Mouse (Mus musculus): ENCODE measurements around the gene E130308A19Rik. TPM values are rescaled to one million over a fixed set of nuclear protein-coding genes. Genes with fewer than 3 reads are reported as not detected.
A peak's percentile ranks its signal among the peaks of the same experiment; 100 is the strongest.

Gene E130308A19Rik
- total and polyA plus RNA-seq, 3 experiments: 2.4 to 3.4 (median 3.1) TPM

DNA sequence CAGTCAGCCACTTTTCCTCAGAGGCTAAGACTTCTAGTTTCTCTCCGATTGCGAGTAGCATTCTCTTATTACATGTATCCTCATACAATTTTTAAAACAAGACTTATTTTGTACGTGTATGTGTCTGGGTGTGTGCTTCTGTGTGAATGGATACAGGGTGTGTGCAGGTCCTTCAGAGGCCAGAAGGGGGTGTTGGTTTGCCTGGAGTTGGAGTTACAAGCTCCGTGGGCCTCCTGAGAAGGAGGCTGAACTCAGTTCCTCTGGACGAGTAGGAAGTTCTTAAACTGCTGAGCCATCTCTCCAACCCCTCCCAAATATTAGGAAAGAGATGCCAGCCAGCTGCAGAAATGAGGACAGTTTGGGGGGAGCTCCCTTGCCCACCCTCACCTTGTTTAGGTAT, 182.4 kb downstream of the E130308A19Rik start:
- peaks cover 0 to 27% of the 10 kb centered on the region in 2 experiments for H3K36me3 ChIP-seq (replicated peaks in 1 of 2; ENCODE audit: control insufficient read depth in 1 of 2, insufficient read depth in 1 of 2, low read length in 1 of 2)
- H3K27ac ChIP-seq (ENCODE audit: insufficient read depth, low read depth): no peak overlapping the region
- H3K4me3 ChIP-seq (replicated peaks in 1 of 3; ENCODE audit: low read depth in 2 of 3, low read length in 2 of 3, poor library complexity in 1 of 3): no peak overlapping the region
- H3K27me3 ChIP-seq (replicated peaks): no peaks in the 10 kb centered on the region
- H3K4me2 ChIP-seq (ENCODE audit: insufficient read depth, low read depth, poor library complexity, severe bottlenecking): no peak overlapping the region
- in situ Hi-C loops (cut with MboI; ENCODE audit: low pct_ligation_motif_present, low pct_unique_long_range_greater_than_20kb, low sequenced_read_pairs) (no loop called here), dilution Hi-C loops (cut with MboI; ENCODE audit: extremely low pct_ligation_motif_present, extremely low pct_unique_long_range_greater_than_20kb, low sequenced_read_pairs) (no loop called here)
- TF ChIP-seq USF2 (conservative IDR thresholded peaks at IDR 0.05; ENCODE audit: low read depth, low read length) (no peak), ZKSCAN1 (IDR thresholded peaks at IDR 0.05; ENCODE audit: borderline replicate concordance, low read depth, low read length) (no peak), CHD2 (IDR thresholded peaks at IDR 0.05; ENCODE audit: low read length) (no peak), ELF1 (IDR thresholded peaks at IDR 0.05; ENCODE audit: low read depth, low read length) (no peak), SMC3 (IDR thresholded peaks at IDR 0.05; ENCODE audit: low read depth, low read length) (peak; percentile 48), EP300 (IDR thresholded peaks at IDR 0.05; ENCODE audit: low read length) (no peak), BHLHE40 (IDR thresholded peaks at IDR 0.05; ENCODE audit: low read depth, low read length) (no peak), TCF12 (IDR thresholded peaks at IDR 0.05; ENCODE audit: low read depth, low read length) (no peak), ZMIZ1 (IDR thresholded peaks at IDR 0.05; ENCODE audit: low read depth, low read length) (no peak), JUND (conservative IDR thresholded peaks at IDR 0.05; ENCODE audit: low read depth, low read length) (no peak), JUN (IDR thresholded peaks at IDR 0.05; ENCODE audit: insufficient read depth, low read depth, low read length) (no peak), ETS1 (conservative IDR thresholded peaks at IDR 0.05; ENCODE audit: low read depth, low read length) (no peak), TBP (conservative IDR thresholded peaks at IDR 0.05; ENCODE audit: low read depth, low read length) (no peak), MYC (IDR thresholded peaks at IDR 0.05; ENCODE audit: low read depth, low read length) (no peak), CTCF (conservative IDR thresholded peaks at IDR 0.05 in 1 of 2, IDR thresholded peaks at IDR 0.05 in 1 of 2; ENCODE audit: low read depth in 2 of 2, low read length in 2 of 2) (peak in 1 of 2 experiments; percentile 58; a peak in 2 of 4 replicates), NELFE (IDR thresholded peaks at IDR 0.05; ENCODE audit: low read depth, low read length) (no peak), MEF2A (IDR thresholded peaks at IDR 0.05; ENCODE audit: borderline replicate concordance, low read depth, low read length) (no peak), RCOR1 (conservative IDR thresholded peaks at IDR 0.05; ENCODE audit: low read depth, low read length) (no peak), KAT2A (IDR thresholded peaks at IDR 0.05; ENCODE audit: insufficient replicate concordance, low read length) (no peak), USF1 (IDR thresholded peaks at IDR 0.05; ENCODE audit: low read depth, low read length) (no peak), PAX5 (IDR thresholded peaks at IDR 0.05; ENCODE audit: low read length) (no peak), RAD21 (IDR thresholded peaks at IDR 0.05; ENCODE audit: low read depth, low read length) (peak; percentile 35), CHD1 (IDR thresholded peaks at IDR 0.05; ENCODE audit: low read depth, low read length) (no peak), MAX (IDR thresholded peaks at IDR 0.05; ENCODE audit: low read length) (no peak)
- peaks cover 10% of the 10 kb centered on the region for H3K79me2 ChIP-seq (replicated peaks; ENCODE audit: control insufficient read depth, extremely low read depth, insufficient read depth, poor library complexity, severe bottlenecking)
- no peak for DNase-seq (ENCODE audit: extremely low read depth)
- H3K9me3 ChIP-seq (replicated peaks; ENCODE audit: low read length): no peaks in the 10 kb centered on the region
- no peak overlapping the region for H3K9ac ChIP-seq (ENCODE audit: insufficient read depth, low read depth)
- H3K4me1 ChIP-seq (ENCODE audit: control insufficient read depth in 1 of 2, insufficient read depth in 2 of 2): peaks cover 12 to 66% of the 10 kb centered on the region in 2 experiments

Other genes starting within 250 kb of the E130308A19Rik start
- gene Susd1, start 187.6 kb upstream of the E130308A19Rik start, total RNA-seq (2012; rRNA removed): 5.1 and 6.1 TPM in 2 replicates
- gene Susd1, start 187.6 kb upstream of the E130308A19Rik start, total RNA-seq (2014; rRNA removed): 4.1 and 5.0 TPM in 2 replicates
- 1.4 and 1.6 TPM in 2 replicates for gene Susd1, start 187.6 kb upstream of the E130308A19Rik start, polyA plus RNA-seq (2012; ENCODE audit: insufficient read length, low read depth)
- gene Ptbp3, start 76.8 kb upstream of the E130308A19Rik start, total RNA-seq (2012; rRNA removed): 45.2 and 45.7 TPM in 2 replicates
- gene Ptbp3, start 76.8 kb upstream of the E130308A19Rik start, total RNA-seq (2014; rRNA removed): 81.4 and 85.9 TPM in 2 replicates
- gene Ptbp3, start 76.8 kb upstream of the E130308A19Rik start, polyA plus RNA-seq (2012; ENCODE audit: insufficient read length, low read depth): 40.3 and 48.1 TPM in 2 replicates
- 6.8 and 7.0 TPM in 2 replicates for gene Hsdl2, start 44.6 kb upstream of the E130308A19Rik start, total RNA-seq (2012; rRNA removed)
- 9.7 and 11.1 TPM in 2 replicates for gene Hsdl2, start 44.6 kb upstream of the E130308A19Rik start, total RNA-seq (2014; rRNA removed)
- gene Hsdl2, start 44.6 kb upstream of the E130308A19Rik start, polyA plus RNA-seq (2012; ENCODE audit: insufficient read length, low read depth): 9.3 and 10.4 TPM in 2 replicates
- gene Inip, start 175.4 kb downstream of the E130308A19Rik start, total RNA-seq (2012; rRNA removed): 24.3 and 28.9 TPM in 2 replicates
- 67.1 and 73.2 TPM in 2 replicates for gene Inip, start 175.4 kb downstream of the E130308A19Rik start, total RNA-seq (2014; rRNA removed)
- gene Inip, start 175.4 kb downstream of the E130308A19Rik start, polyA plus RNA-seq (2012; ENCODE audit: insufficient read length, low read depth): 32.5 and 38.5 TPM in 2 replicates
- 8.1 and 8.4 TPM in 2 replicates for gene Snx30, start 179.6 kb downstream of the E130308A19Rik start, total RNA-seq (2012; rRNA removed)
- 7.9 and 9.7 TPM in 2 replicates for gene Snx30, start 179.6 kb downstream of the E130308A19Rik start, total RNA-seq (2014; rRNA removed)
- 15.9 and 16.9 TPM in 2 replicates for gene Snx30, start 179.6 kb downstream of the E130308A19Rik start, polyA plus RNA-seq (2012; ENCODE audit: insufficient read length, low read depth)

All from CH12.LX (cell line).